Mouse (Mus musculus) small intestine, adult 2 months (tissue): ENCODE data around the gene Ak6. TPM values are rescaled to one million over a fixed set of nuclear protein-coding genes. Genes with fewer than 3 reads are reported as not detected.

Experiments used
- H3K27ac ChIP-seq: fragments of 200-500 bp; 2 replicates; pipeline ENCODE4 v1.5.1; 2012; ENCODE audit warnings: low read depth, low read length, control low read depth, inconsistent platforms; ENCODE audit not compliant: insufficient read depth
- H3K27me3 ChIP-seq: fragments of 200-500 bp; 2 replicates; pipeline ENCODE4 v1.6.1; 2012; ENCODE audit warnings: mild to moderate bottlenecking, moderate library complexity, low read length, inconsistent platforms; ENCODE audit not compliant: control insufficient read depth, insufficient read depth
- H3K36me3 ChIP-seq: fragments of 200-500 bp; 2 replicates; pipeline ENCODE4 v1.6.1; 2012; ENCODE audit warnings: mild to moderate bottlenecking, low read length, control low read depth, inconsistent platforms; ENCODE audit not compliant: control insufficient read depth, insufficient read depth
- H3K4me1 ChIP-seq: fragments of 200-500 bp; 2 replicates; pipeline ENCODE4 v1.6.1; 2012; ENCODE audit warnings: low read length, inconsistent platforms, mixed read lengths; ENCODE audit not compliant: control insufficient read depth, insufficient read depth, insufficient read length
- H3K4me3 ChIP-seq: fragments of 200-500 bp; 2 replicates; pipeline ENCODE4 v1.5.1; 2012; ENCODE audit warnings: low read depth, mild to moderate bottlenecking, control low read depth, inconsistent platforms, low read length, moderate library complexity
- CTCF ChIP-seq: fragments of 200-500 bp; IDR thresholded peaks from 2 replicates; pipeline ENCODE4 v1.5.1; 2012; ENCODE audit warnings: low read depth, mild to moderate bottlenecking, control low read depth, inconsistent platforms, low read length, moderate library complexity, mixed read lengths; ENCODE audit not compliant: insufficient replicate concordance, insufficient read length; ENCODE audit errors: extremely low read depth
- POLR2A ChIP-seq: fragments of 200-500 bp; IDR thresholded peaks from 2 replicates; pipeline ENCODE4 v1.6.1; 2012; ENCODE audit warnings: low read depth, mild to moderate bottlenecking, control low read depth, inconsistent platforms, low read length, moderate library complexity
- WGBS: fragments of 180-500 bp; shearing (Covaris S2); methylation state at CpG from one replicate; pipeline ENCODE4 v1.1.7; 2018; 5-methylcytosine and 5-hydroxymethylcytosine counted together
- polyA plus RNA-seq: library from polyadenylated mRNA; depleted of rRNA; stranded (reverse); fragments of >200 nt; gene quantifications from 2 replicates; pipeline ENCODE4 v1.2.3, GENCODE M21; 2012

Gene Ak6
- polyA plus RNA-seq, 1 experiment = 10.0 TPM

GRCm38 (mm10) chr13:100607756-100608155 is 43.0 kb upstream of the Ak6 start:
- Histone ChIP-seq H3K36me3 (peaks cover 38% of the 10 kb centered on the region), H3K27me3 (no peaks in the 10 kb centered on the region), H3K4me3 (no peak overlapping the region), H3K4me1 (peaks cover 17% of the 10 kb centered on the region; the same call in 1 of the 2 replicates), H3K27ac (no peak overlapping the region)
- no peak for TF ChIP-seq POLR2A
- peak; percentile 15; the same call in 1 of the 2 replicates for TF ChIP-seq CTCF
- WGBS = 92% methylated on average over 8 of the region's 8 CpGs

DNA sequence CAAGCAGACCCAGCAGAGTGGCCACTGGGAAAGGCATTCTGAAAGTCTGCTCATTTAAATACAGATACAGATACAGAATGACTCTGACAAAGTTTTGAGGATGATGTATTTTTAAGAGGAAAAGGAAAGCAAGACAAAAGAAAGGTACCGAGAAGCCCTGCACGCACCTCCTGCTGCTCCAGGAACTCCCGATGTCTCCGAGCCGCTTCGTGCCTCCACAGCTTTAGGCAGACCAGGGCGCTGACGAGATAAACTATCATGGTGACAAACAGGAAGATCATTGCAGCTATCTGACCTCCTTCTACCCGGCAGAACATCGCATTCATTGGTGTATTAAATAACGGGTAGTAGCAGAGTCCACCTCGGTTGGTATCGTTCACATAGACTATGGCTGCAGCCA is 39.5 kb upstream of the Ak6 start:
- 95% methylated on average over 13 of the region's 13 CpGs for WGBS
- TF ChIP-seq POLR2A = no peak
- no peak for TF ChIP-seq CTCF
- Histone ChIP-seq H3K27ac (no peak overlapping the region), H3K36me3 (peaks cover 26% of the 10 kb centered on the region), H3K27me3 (no peaks in the 10 kb centered on the region), H3K4me3 (no peak overlapping the region), H3K4me1 (peaks cover 11% of the 10 kb centered on the region; the same call in 1 of the 2 replicates)

DNA sequence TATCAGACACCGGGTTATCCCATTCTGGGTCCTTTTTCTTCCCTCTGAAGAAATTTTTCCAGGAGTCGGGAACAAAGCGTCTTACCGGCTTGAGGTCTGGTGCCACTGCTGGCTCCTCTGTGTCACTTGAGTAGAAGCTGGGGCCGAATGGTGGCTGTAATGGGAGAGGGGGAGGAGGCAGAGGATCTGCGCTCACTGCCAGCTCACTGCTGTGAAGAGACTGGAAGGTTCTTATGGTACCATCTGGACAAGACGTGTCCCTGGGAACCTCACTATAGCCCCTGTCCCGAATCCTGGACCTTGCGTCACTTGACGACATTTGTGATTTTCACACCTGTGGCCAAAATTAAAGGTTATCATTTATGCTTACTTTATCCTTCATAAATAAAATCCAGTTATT is 38.5 kb upstream of the Ak6 start:
- Histone ChIP-seq H3K36me3 (peaks cover 25% of the 10 kb centered on the region), H3K27me3 (no peaks in the 10 kb centered on the region), H3K27ac (no peak overlapping the region), H3K4me3 (no peak overlapping the region), H3K4me1 (peaks cover 2% of the 10 kb centered on the region; the same call in 1 of the 2 replicates)
- TF ChIP-seq CTCF (no peak), POLR2A (no peak)
- 95% methylated on average over 10 of the region's 10 CpGs for WGBS

DNA sequence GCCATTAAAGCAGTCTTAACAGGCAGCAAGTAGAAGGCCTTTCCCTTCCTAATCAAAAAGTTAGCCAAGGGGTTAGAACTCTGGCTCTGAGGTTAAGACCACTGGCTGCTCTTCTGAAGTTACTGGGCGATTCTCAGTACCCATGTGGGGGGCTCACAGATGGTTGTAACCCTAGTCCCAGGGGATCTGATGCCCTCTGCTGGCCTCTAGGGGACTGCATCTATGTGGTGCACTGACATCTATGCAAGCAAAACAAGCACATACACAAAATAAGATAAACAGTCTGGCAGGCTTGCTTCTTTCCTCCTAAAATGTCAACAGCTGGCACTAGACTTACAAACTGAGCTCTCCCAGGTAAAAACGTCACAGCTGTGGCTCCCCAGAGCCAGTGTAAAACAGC is 37.9 kb upstream of the Ak6 start:
- H3K4me1 ChIP-seq = no peaks in the 10 kb centered on the region; the same call in 1 of the 2 replicates
- H3K27me3 ChIP-seq = no peaks in the 10 kb centered on the region
- no peak overlapping the region for H3K4me3 ChIP-seq
- 60% methylated on average over 2 of the region's 2 CpGs for WGBS
- H3K27ac ChIP-seq = no peak overlapping the region
- peaks cover 21% of the 10 kb centered on the region for H3K36me3 ChIP-seq
- TF ChIP-seq POLR2A (no peak), CTCF (peak; percentile 38; the same call in 1 of the 2 replicates)

DNA sequence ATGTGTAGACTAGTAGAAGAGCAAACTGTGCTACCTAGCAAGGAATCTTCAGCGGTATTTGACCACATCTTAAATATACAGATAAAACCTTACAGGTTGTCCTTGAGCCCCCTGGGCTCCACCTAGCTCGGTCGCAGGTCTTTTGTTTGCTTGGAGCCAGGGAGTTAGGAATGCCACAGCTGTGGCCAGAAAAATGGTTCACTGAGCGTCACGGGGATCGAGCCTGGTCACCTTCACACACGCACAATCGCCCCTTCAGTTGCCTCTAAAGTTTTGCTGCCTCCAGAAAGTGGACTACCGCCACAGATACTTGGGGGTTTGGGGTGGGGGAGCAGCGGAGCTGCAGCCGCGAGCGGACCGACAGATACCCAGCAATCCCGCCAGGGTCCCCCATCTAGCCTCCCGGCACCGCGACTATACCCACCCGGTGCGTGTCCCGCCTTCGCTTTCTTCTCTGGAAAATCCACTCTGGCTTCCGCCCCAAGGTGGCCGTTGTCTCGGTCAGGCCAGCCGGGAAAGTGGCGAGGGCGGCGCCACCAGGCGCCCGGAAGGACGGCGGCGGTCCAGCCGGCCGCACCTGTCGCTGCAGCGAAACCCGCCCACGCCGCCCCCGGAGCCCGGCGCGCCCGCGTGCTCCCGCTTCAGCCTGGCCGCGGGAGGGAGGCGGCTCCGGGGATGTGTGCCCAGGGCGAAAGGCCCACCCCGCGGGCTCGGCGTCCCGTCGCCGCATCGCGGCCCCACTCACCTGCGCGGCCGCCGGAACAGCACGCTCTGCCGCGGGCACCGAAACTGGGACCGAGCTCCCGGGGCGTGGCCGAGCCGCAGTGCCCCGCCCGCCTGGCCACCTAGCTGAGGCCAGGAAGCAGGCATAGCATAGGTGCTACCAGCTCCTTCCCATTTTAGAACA is 34.3 kb upstream of the Ak6 start, which contains the start of gene Marveld2:
Gene Marveld2, minus strand, starts transcription at position 791 of the 907 bp plus-strand sequence.
- TF ChIP-seq CTCF (no peak), POLR2A (no peak)
- Histone ChIP-seq H3K27me3 (no peaks in the 10 kb centered on the region), H3K4me3 (peak within 1 kb of the TSS; percentile 87), H3K36me3 (peaks cover 13% of the 10 kb centered on the region), H3K4me1 (no peaks in the 10 kb centered on the region; the same call in 1 of the 2 replicates), H3K27ac (peak within 1 kb of the TSS; percentile 45)
- WGBS = 2% methylated on average over 77 of the region's 77 CpGs

DNA sequence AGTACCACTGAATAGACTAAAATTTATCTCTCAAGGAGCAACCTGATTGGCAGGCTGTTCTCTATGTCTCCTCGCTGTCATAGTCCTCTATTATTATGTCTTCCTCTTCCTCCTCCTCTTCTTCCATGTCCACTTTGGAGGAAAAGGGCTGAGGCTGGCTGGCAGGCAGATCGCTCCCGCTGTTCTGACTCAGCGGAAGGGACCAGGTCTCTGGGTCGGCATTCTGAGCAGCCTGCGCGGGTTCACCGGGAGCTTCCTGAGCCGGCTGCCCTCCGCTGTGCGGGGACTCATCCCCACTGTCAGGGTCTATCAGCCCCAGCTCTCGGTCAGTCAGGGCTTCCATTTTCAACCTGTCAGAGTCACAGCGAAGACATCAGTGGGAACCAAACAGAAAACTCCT is 33.2 kb upstream of the Ak6 start:
- Histone ChIP-seq H3K27ac (no peak overlapping the region), H3K27me3 (no peaks in the 10 kb centered on the region), H3K4me1 (no peaks in the 10 kb centered on the region; the same call in 1 of the 2 replicates), H3K36me3 (peaks cover 14% of the 10 kb centered on the region), H3K4me3 (no peak overlapping the region)
- no peak for TF ChIP-seq POLR2A
- no peak for TF ChIP-seq CTCF
- WGBS = 89% methylated on average over 13 of the region's 13 CpGs

DNA sequence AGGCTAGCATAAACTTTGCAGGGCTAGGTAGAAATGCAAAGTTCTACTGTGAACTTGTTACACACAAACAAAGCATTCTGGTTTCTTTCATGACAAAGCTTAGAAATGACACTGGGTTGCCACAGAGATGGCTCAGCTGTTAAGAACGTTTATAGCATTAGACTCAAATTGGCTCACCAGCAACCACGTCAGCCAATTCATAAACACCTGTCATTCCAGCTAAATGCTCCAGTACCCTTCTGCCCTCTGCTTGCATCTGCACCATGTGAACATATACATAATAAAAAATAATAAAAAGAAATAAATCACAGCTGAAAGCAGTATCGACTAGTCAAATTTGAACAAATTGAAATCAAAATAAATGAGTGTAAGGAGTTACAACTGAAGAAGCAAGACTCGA is 28.5 kb upstream of the Ak6 start:
- TF ChIP-seq CTCF = no peak
- no peak for TF ChIP-seq POLR2A
- 79% methylated on average over 4 of the region's 4 CpGs for WGBS

More for the DNA sequence above, 28.5 kb upstream of the Ak6 start:
- no peaks in the 10 kb centered on the region for H3K4me1 ChIP-seq
- H3K4me3 ChIP-seq = no peak overlapping the region
- H3K36me3 ChIP-seq = peaks cover 35% of the 10 kb centered on the region
- no peaks in the 10 kb centered on the region for H3K27me3 ChIP-seq
- no peak overlapping the region for H3K27ac ChIP-seq
